Mouse (Mus musculus): ENCODE results near the gene Gm17349. TPM values are rescaled to one million over a fixed set of nuclear protein-coding genes. Genes with fewer than 3 reads are reported as not detected.

The Gm17349 gene
- 1.3 TPM in 1 of 2 replicates, not detected in the other for polyA plus RNA-seq (2015; fragmentation: Nextera tagmentation; extraction: Ambion mirVana)

GRCm38 (mm10) chr15:99705440-99706048 is at the start of gene Gm17349:
Gm17349 (minus strand) TSS chr15:99705490.

GRCm38 (mm10) chr15:99725341-99726155 is 20.3 kb upstream of the Gm17349 start, which contains the start of gene Cox14:
Cox14 (plus strand) TSS chr15:99725618.

DNA sequence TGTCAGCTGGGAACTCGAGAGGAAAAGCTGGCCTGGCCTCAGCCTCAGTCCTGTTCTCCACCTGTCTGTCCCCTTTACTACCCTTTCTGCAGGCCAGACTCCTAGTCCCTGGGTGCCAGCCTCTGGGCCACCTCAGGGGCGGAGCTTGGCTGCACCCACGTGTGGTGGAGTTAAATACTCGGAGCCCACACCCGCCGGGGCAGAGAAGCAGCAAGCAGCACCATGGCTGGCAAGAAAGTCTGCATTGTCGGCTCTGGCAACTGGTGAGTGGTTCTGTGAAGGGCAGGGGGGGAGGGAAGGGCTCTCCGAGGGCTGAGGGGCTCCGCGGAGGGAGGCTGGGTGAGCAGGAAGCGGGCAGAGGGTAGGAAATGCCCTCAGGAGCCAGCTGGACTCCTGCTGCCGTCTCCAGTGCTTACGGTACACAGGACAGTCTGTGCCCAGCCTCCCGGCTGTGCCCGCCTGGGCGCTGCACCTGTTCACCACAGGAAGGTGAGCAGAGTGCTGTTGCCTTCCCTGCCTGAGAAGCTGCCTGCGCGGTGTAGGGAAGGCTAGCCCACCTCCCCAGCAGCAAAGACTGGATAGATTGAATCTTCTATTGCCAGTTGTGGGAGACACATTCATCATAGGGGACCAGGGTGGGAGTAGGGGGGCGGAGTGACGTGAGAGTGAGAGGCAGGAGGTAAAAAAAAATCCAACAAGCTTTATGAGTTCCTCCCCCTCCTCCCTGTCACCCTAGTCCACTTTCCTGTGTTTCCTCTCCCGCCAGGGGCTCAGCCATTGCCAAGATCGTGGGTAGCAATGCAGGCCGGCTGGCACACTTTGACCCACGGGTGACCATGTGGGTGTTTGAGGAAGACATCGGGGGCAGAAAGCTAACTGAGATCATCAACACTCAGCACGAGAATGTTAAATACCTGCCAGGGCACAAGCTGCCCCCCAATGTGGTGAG is 12.4 kb upstream of the Gm17349 start, which contains the start of gene Gpd1:
TSS of gene Gpd1 (plus strand) at position 130 of the 949 bp plus-strand sequence.

DNA sequence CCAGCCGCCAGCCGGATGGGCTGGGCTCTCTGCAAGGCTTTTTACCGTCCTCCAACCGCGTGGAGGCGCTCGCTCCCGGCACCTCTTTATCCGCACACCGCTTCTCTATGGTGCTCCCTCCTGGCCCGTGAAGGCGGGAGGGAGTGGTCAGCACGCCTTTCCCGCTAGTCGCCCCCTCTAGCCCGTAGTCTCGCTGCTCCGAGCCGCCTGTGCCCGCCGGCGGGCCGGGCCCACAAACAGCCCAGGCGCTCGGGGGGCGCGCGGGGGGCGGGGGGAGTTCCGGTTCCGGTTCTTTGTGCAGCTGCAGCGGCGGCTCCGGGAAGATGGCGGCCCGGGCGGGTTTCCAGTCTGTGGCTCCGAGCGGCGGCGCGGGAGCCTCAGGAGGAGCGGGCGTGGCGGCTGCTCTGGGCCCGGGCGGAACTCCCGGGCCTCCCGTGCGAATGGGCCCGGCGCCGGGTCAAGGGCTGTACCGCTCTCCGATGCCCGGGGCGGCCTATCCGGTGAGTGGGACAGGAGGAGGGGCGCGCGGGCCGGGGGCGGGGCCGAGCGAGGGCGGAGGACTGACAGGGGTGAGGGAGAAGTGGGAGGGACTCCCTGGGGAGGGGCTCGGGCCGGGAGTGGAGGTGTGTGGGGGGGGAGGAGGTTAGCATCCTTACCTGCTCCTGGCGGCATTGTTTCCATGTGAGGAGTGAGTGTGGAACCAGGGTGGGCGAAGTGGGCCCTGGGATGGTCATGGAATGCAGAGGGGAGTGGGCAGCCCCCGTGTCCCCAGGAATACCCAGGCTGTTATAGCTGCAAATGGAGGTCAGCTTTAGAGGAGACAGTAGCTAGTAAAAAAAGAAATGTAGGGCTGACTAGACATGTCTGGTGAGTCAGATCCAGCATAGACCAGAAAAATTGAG is 3.0 kb downstream of the Gm17349 start, which contains the start of gene Smarcd1:
TSS of gene Smarcd1 (plus strand) at position 131 of the 902 bp plus-strand sequence.

GRCm38 (mm10) chr15:99670154-99670821 is 35.0 kb downstream of the Gm17349 start, which contains the start of gene Asic1:
Asic1 (plus strand) TSS chr15:99670368.

Other genes starting within 250 kb of the Gm17349 start
- gene Nckap5l, start 247.7 kb downstream of the Gm17349 start, polyA plus RNA-seq (2015; fragmentation: Nextera tagmentation; extraction: Ambion mirVana): 2.8 and 3.2 TPM in 2 replicates
- 8.4 and 8.5 TPM in 2 replicates for gene Bcdin3d, start 230.8 kb downstream of the Gm17349 start, polyA plus RNA-seq (2015; fragmentation: Nextera tagmentation; extraction: Ambion mirVana)
- not detected in 2 replicates for gene Faim2, start 177.3 kb downstream of the Gm17349 start, polyA plus RNA-seq (2015; fragmentation: Nextera tagmentation; extraction: Ambion mirVana)
- gene Aqp2, start 126.4 kb downstream of the Gm17349 start, polyA plus RNA-seq (2015; fragmentation: Nextera tagmentation; extraction: Ambion mirVana): not detected in 2 replicates
- gene Aqp5, start 114.7 kb downstream of the Gm17349 start, polyA plus RNA-seq (2015; fragmentation: Nextera tagmentation; extraction: Ambion mirVana): 0.11 and 0.34 TPM in 2 replicates
- 0.22 and 0.31 TPM in 2 replicates for gene Aqp6, start 104.1 kb downstream of the Gm17349 start, polyA plus RNA-seq (2015; fragmentation: Nextera tagmentation; extraction: Ambion mirVana)
- gene Racgap1, start 53.8 kb downstream of the Gm17349 start, polyA plus RNA-seq (2015; fragmentation: Nextera tagmentation; extraction: Ambion mirVana): 23.5 and 36.8 TPM in 2 replicates
- gene Asic1, start 35.1 kb downstream of the Gm17349 start, polyA plus RNA-seq (2015; fragmentation: Nextera tagmentation; extraction: Ambion mirVana): 0.76 and 0.94 TPM in 2 replicates
- gene Smarcd1, start 3.4 kb downstream of the Gm17349 start, polyA plus RNA-seq (2015; fragmentation: Nextera tagmentation; extraction: Ambion mirVana): 8.1 and 9.4 TPM in 2 replicates
- gene Gpd1, start 12.0 kb upstream of the Gm17349 start, polyA plus RNA-seq (2015; fragmentation: Nextera tagmentation; extraction: Ambion mirVana): 0.36 and 0.37 TPM in 2 replicates
- gene Cox14, start 20.1 kb upstream of the Gm17349 start, polyA plus RNA-seq (2015; fragmentation: Nextera tagmentation; extraction: Ambion mirVana): 166 and 184 TPM in 2 replicates
- gene Cers5, start 67.4 kb upstream of the Gm17349 start, polyA plus RNA-seq (2015; fragmentation: Nextera tagmentation; extraction: Ambion mirVana): 39.5 and 45.9 TPM in 2 replicates
- 57.5 and 70.4 TPM in 2 replicates for gene Lima1, start 170.0 kb upstream of the Gm17349 start, polyA plus RNA-seq (2015; fragmentation: Nextera tagmentation; extraction: Ambion mirVana)